Mouse (Mus musculus): ENCODE data around the gene Olfr222.

GRCm38 (mm10) chr11:59575726-59576125, 309 bp downstream of the Olfr222 start:
- TF ChIP-seq TCF12 (IDR thresholded peaks at IDR 0.05; ENCODE audit: insufficient read depth, poor library complexity, severe bottlenecking) (no peak), POLR2A (IDR thresholded peaks at IDR 0.05; ENCODE audit: insufficient read length, low read depth) (no peak)

All from myocyte (in vitro differentiated cells).